Mouse (Mus musculus) liver, embryonic 13.5 days (tissue): ENCODE measurements around the gene Ap1s3. TPM values are rescaled to one million over a fixed set of nuclear protein-coding genes. Genes with fewer than 3 reads are reported as not detected.

Experiments
- ATAC-seq: fragments of 200-750 bp; cut with Nextera tagmentation; 2 replicates; pipeline ENCODE4 v1.8.0; 2017; ENCODE audit warnings: low read depth, mild to moderate bottlenecking, moderate number of reproducible peaks, moderate library complexity
- DNase-seq: peaks from one replicate; pipeline ENCODE4 v3.0.0; 2022
- H3K27ac ChIP-seq: fragments of 300-500 bp; sonication (generic); 2 replicates; pipeline ENCODE4 v1.5.1; 2015; ENCODE audit warnings: moderate library complexity, mild to moderate bottlenecking, inconsistent platforms
- H3K27me3 ChIP-seq: fragments of 300-500 bp; sonication (generic); 2 replicates; pipeline ENCODE4 v1.6.1; 2015; ENCODE audit warnings: mild to moderate bottlenecking, inconsistent platforms
- H3K36me3 ChIP-seq: fragments of 300-500 bp; sonication (generic); 2 replicates; pipeline ENCODE4 v1.6.1; 2015; ENCODE audit warnings: mild to moderate bottlenecking, inconsistent platforms
- H3K4me1 ChIP-seq: fragments of 300-500 bp; sonication (generic); replicated peaks from 2 replicates; pipeline ENCODE4 v1.6.1; 2015; ENCODE audit warnings: inconsistent platforms
- H3K4me2 ChIP-seq: fragments of 300-500 bp; sonication (generic); 2 replicates; pipeline ENCODE4 v1.6.1; 2015; ENCODE audit warnings: inconsistent platforms, mild to moderate bottlenecking, moderate library complexity
- H3K4me3 ChIP-seq: fragments of 300-500 bp; sonication (generic); replicated peaks from 2 replicates; pipeline ENCODE4 v1.5.1; 2015; ENCODE audit warnings: mild to moderate bottlenecking, inconsistent platforms
- H3K9ac ChIP-seq: fragments of 300-500 bp; sonication (generic); 2 replicates; pipeline ENCODE4 v1.6.1; 2015; ENCODE audit warnings: mild to moderate bottlenecking, inconsistent platforms
- H3K9me3 ChIP-seq: fragments of 300-500 bp; sonication (generic); replicated peaks from 2 replicates; pipeline ENCODE4 v1.6.1; 2016; ENCODE audit warnings: inconsistent platforms
- WGBS: fragments of 180-500 bp; shearing (Covaris S2); methylation state at CpG from one replicate; pipeline ENCODE4 v1.1.7; 2015; ENCODE audit not compliant: insufficient replicate concordance; 5-methylcytosine and 5-hydroxymethylcytosine counted together
- polyA plus RNA-seq: library from polyadenylated mRNA; unstranded; fragments of >200 nt; fragmentation: Nextera tagmentation; extraction: Ambion mirVana; gene quantifications from 2 replicates; pipeline ENCODE4 v1.2.1, GENCODE M21; 2015

The Ap1s3 gene
- polyA plus RNA-seq, 1 experiment from 2014 or later: 0.23 TPM

- DNase-seq: no peak
These were observed 26.7 kb upstream of the Ap1s3 start for GRCm38 (mm10) chr1:79698506-79698905.

GRCm38 (mm10) chr1:79697382-79697781, 25.6 kb upstream of the Ap1s3 start:
- Histone ChIP-seq H3K36me3 (no peaks in the 10 kb centered on the region), H3K4me1 (no peaks in the 10 kb centered on the region), H3K4me2 (no peak overlapping the region), H3K9me3 (no peaks in the 10 kb centered on the region), H3K9ac (no peak overlapping the region), H3K27ac (no peak overlapping the region), H3K4me3 (no peak overlapping the region), H3K27me3 (no peaks in the 10 kb centered on the region)
- 62% methylated on average over 9 of the region's 9 CpGs for WGBS
- no peak for ATAC-seq
- no peak for DNase-seq

More at GRCm38 (mm10) chr1:79698506-79698905, 26.7 kb upstream of the Ap1s3 start:
- H3K27me3 ChIP-seq: no peaks in the 10 kb centered on the region
- ATAC-seq: no peak
- no peak overlapping the region for H3K27ac ChIP-seq
- H3K4me3 ChIP-seq: no peak overlapping the region
- 39% methylated on average over 2 of the region's 2 CpGs for WGBS
- no peak overlapping the region for H3K9ac ChIP-seq
- no peaks in the 10 kb centered on the region for H3K36me3 ChIP-seq
- H3K4me1 ChIP-seq: no peaks in the 10 kb centered on the region
- H3K9me3 ChIP-seq: no peaks in the 10 kb centered on the region
- H3K4me2 ChIP-seq: no peak overlapping the region

GRCm38 (mm10) chr1:79696933-79697332, 25.2 kb upstream of the Ap1s3 start:
- Histone ChIP-seq H3K36me3 (no peaks in the 10 kb centered on the region), H3K27ac (no peak overlapping the region), H3K9me3 (no peaks in the 10 kb centered on the region), H3K4me3 (no peak overlapping the region), H3K9ac (no peak overlapping the region), H3K27me3 (no peaks in the 10 kb centered on the region), H3K4me1 (no peaks in the 10 kb centered on the region), H3K4me2 (no peak overlapping the region)
- DNase-seq (no peak), ATAC-seq (no peak)
- 53% methylated on average over 5 of the region's 5 CpGs for WGBS

DNA sequence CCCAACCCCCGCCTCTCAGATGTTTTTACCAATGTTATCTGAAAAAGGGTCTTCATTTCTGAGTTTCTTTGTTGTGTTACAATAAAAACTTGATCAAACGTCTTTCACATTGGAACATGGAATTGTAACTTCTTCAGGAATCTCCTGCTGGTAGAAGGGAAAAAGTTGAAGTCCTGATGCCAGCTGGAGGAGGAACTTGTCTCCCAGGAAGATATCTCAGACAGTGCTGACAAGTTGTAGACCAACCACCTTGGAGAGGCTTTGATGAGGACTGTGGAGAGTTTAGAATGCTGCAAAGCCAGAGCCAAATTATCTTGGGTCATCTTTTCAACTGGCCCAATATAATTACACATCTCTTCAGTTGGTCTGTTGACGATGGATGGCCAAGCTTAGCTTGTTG, 20.7 kb upstream of the Ap1s3 start:
- Histone ChIP-seq H3K4me3 (no peak overlapping the region), H3K27me3 (no peaks in the 10 kb centered on the region), H3K27ac (no peak overlapping the region), H3K9ac (no peak overlapping the region), H3K36me3 (no peaks in the 10 kb centered on the region), H3K4me2 (no peak overlapping the region), H3K4me1 (no peaks in the 10 kb centered on the region), H3K9me3 (no peaks in the 10 kb centered on the region)
- WGBS: 54% methylated on average over 3 of the region's 3 CpGs
- DNase-seq (no peak), ATAC-seq (no peak)

GRCm38 (mm10) chr1:79687254-79687653, 15.5 kb upstream of the Ap1s3 start:
- Histone ChIP-seq H3K4me3 (no peak overlapping the region), H3K9ac (no peak overlapping the region), H3K27me3 (no peaks in the 10 kb centered on the region), H3K4me1 (no peaks in the 10 kb centered on the region), H3K4me2 (no peak overlapping the region), H3K9me3 (no peaks in the 10 kb centered on the region), H3K27ac (no peak overlapping the region), H3K36me3 (no peaks in the 10 kb centered on the region)
- DNase-seq: no peak
- WGBS: 19% methylated on average over 1 of the region's 1 CpGs
- no peak for ATAC-seq

DNA sequence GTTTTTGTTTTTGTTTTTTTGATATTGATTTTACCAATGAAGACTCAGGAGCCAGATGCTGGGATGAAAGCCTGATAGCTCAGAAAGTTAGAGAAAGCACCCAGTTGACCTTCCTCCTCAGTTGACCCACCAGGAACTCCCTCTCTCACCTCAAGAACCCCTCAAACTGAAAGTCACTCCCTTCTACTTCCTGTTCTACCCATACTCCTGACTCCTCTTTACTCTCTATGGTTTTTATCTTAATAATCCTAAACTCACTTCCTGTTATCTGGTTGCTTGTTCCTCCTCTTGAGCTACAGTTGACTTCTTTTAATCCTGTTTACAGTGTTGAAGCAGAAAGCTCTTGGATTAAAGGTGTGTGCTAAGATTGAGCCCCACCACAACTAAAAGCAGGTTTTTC, 12.3 kb upstream of the Ap1s3 start:
- H3K4me1 ChIP-seq: no peaks in the 10 kb centered on the region
- ATAC-seq (no peak), DNase-seq (no peak)
- H3K9me3 ChIP-seq: no peaks in the 10 kb centered on the region
- no peak overlapping the region for H3K4me2 ChIP-seq
- H3K4me3 ChIP-seq: no peak overlapping the region
- H3K27ac ChIP-seq: no peak overlapping the region
- H3K9ac ChIP-seq: no peak overlapping the region
- H3K27me3 ChIP-seq: no peaks in the 10 kb centered on the region
- H3K36me3 ChIP-seq: no peaks in the 10 kb centered on the region

- H3K9ac ChIP-seq: no peak overlapping the region
- H3K27me3 ChIP-seq: no peaks in the 10 kb centered on the region
- no peaks in the 10 kb centered on the region for H3K9me3 ChIP-seq
- no peak for DNase-seq
- H3K4me2 ChIP-seq: no peak overlapping the region
- ATAC-seq: no peak
- H3K27ac ChIP-seq: no peak overlapping the region
- WGBS: 11% methylated on average over 5 of the region's 5 CpGs
- H3K4me1 ChIP-seq: no peaks in the 10 kb centered on the region
- no peaks in the 10 kb centered on the region for H3K36me3 ChIP-seq
- no peak overlapping the region for H3K4me3 ChIP-seq
These were observed 11.2 kb upstream of the Ap1s3 start for GRCm38 (mm10) chr1:79682936-79683335.

- Histone ChIP-seq H3K9me3 (no peaks in the 10 kb centered on the region), H3K4me2 (no peak overlapping the region), H3K9ac (no peak overlapping the region), H3K36me3 (no peaks in the 10 kb centered on the region), H3K27ac (no peak overlapping the region), H3K27me3 (no peaks in the 10 kb centered on the region), H3K4me1 (no peaks in the 10 kb centered on the region), H3K4me3 (no peak overlapping the region)
- ATAC-seq: no peak
- 73% methylated on average over 3 of the region's 3 CpGs for WGBS
- no peak for DNase-seq
These were observed 9.0 kb upstream of the Ap1s3 start for GRCm38 (mm10) chr1:79680777-79681176.

- Histone ChIP-seq H3K9me3 (no peaks in the 10 kb centered on the region), H3K36me3 (no peaks in the 10 kb centered on the region), H3K27ac (no peak overlapping the region), H3K4me3 (no peak overlapping the region), H3K4me1 (no peaks in the 10 kb centered on the region), H3K9ac (no peak overlapping the region), H3K27me3 (peaks cover 9% of the 10 kb centered on the region), H3K4me2 (no peak overlapping the region)
- ATAC-seq: no peak
- WGBS: 60% methylated on average over 8 of the region's 8 CpGs
- no peak for DNase-seq
These were observed 6.4 kb upstream of the Ap1s3 start for GRCm38 (mm10) chr1:79678117-79678684.

GRCm38 (mm10) chr1:79675716-79676115, 3.9 kb upstream of the Ap1s3 start:
- H3K4me1 ChIP-seq: peaks cover 16% of the 10 kb centered on the region
- no peak overlapping the region for H3K9ac ChIP-seq
- DNase-seq: no peak
- H3K9me3 ChIP-seq: no peaks in the 10 kb centered on the region
- WGBS: 56% methylated on average over 4 of the region's 4 CpGs
- H3K27me3 ChIP-seq: peaks cover 16% of the 10 kb centered on the region
- no peaks in the 10 kb centered on the region for H3K36me3 ChIP-seq
- H3K27ac ChIP-seq: no peak overlapping the region
- no peak overlapping the region for H3K4me3 ChIP-seq
- H3K4me2 ChIP-seq: no peak overlapping the region
- no peak for ATAC-seq

- peak overlapping the region; percentile 76 for H3K4me3 ChIP-seq
- H3K9ac ChIP-seq: peak overlapping the region; percentile 72
- no peak for ATAC-seq
- H3K36me3 ChIP-seq: no peaks in the 10 kb centered on the region
- no peaks in the 10 kb centered on the region for H3K9me3 ChIP-seq
- H3K4me2 ChIP-seq: peak overlapping the region; percentile 92
- peaks cover 21% of the 10 kb centered on the region for H3K27me3 ChIP-seq
- peaks cover 24% of the 10 kb centered on the region for H3K4me1 ChIP-seq
- no peak overlapping the region for H3K27ac ChIP-seq
- WGBS: 1% methylated on average over 11 of the region's 11 CpGs
- no peak for DNase-seq
These were observed 603 bp downstream of the Ap1s3 start for GRCm38 (mm10) chr1:79671196-79671542.

DNA sequence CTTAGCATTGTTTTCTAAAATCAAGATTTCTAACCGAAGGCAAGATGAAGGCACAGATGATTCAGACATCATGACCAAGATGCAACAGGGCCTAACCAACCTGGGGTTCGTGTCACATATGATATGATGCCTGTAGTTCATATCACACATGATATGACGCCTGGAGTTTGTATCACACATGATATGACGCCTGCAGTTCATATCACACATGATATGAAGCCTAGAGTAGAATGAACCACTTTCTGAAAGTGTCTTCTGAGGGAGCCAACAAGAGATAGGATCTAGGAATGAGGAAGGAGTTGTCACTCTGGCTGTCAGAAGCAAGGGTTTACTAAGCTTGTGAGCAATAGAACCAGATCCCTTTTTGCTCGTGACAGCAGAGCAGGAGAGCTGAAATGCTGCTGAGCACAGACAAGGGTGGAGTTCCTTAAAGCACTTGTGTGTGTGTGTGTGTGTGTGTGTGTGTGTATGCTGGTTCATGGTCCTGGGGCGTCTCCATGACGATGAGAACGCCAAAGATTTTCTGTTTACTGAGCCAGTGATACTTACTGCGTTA, 2.3 kb downstream of the Ap1s3 start:
- no peak overlapping the region for H3K27ac ChIP-seq
- H3K4me3 ChIP-seq: no peak overlapping the region
- H3K4me1 ChIP-seq: peaks cover 24% of the 10 kb centered on the region
- H3K9ac ChIP-seq: no peak overlapping the region
- DNase-seq: no peak
- H3K9me3 ChIP-seq: no peaks in the 10 kb centered on the region
- 47% methylated on average over 9 of the region's 9 CpGs for WGBS
- peaks cover 21% of the 10 kb centered on the region for H3K27me3 ChIP-seq
- no peak for ATAC-seq
- no peak overlapping the region for H3K4me2 ChIP-seq
- no peaks in the 10 kb centered on the region for H3K36me3 ChIP-seq
